Mouse (Mus musculus): ENCODE results near the gene Sesn2.

Gene Sesn2

GRCm38 (mm10) chr4:132514555-132515135, 4.3 kb upstream of the Sesn2 start:
- peak; percentile 83 for DNase-seq (ENCODE audit: low read depth, low spot score)

DNA sequence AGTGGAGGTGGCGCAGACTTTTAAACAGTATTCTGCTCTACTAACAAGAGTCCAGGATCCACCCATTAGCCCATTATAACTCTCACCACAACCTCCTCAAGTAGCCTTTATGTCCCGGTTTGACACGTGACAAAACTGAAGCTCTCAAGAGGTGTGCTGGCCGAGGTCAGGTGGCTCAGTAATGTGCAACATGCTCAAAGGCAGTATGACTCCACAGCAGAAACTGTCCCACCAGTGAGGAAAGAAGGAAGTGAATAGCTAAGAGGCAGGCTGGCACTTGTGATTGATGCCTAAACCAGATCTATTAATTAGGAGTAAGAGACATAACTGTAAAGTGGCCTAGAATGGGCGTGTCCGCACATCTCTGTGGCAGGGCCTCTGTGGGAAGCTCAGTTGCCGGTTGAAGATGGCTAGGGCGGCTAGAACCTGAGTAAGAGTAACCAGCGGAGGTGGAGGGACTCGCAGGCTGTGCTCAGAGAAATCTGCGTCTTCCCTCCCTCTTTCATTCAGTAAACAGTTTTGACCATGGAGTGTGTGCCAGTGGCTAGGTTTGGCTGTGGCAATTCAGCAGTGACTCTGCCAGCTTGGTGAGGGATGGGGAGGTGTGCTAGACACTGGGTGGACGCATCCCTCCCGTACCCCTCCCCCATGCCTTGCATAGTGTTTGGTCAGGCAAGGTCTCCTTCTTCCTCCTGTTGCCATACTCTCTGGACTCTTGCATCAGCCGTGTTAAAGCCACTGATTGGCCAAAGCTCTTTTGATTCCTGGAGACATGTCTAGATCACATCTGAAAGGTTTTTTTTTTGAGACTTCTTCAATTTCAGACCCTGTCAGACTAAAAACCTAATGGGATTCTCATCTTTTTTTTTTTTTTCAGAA, 3.3 kb upstream of the Sesn2 start:
- DNase-seq (ENCODE audit: low read depth, low spot score) = peak; percentile 66

- no peak for DNase-seq (ENCODE audit: low read depth, low spot score)
Measured at GRCm38 (mm10) chr4:132512080-132512479, 1.8 kb upstream of the Sesn2 start.

GRCm38 (mm10) chr4:132509621-132510296, 542 bp downstream of the Sesn2 start:
- DNase-seq (ENCODE audit: low read depth, low spot score) = peak; percentile 98

GRCm38 (mm10) chr4:132507210-132507609, 3.1 kb downstream of the Sesn2 start:
- no peak for DNase-seq (ENCODE audit: low read depth, low spot score)

GRCm38 (mm10) chr4:132506250-132506649, 4.1 kb downstream of the Sesn2 start:
- peak; percentile 52 for DNase-seq (ENCODE audit: low read depth, low spot score)

GRCm38 (mm10) chr4:132505800-132506199, 4.5 kb downstream of the Sesn2 start:
- peak; percentile 87 for DNase-seq (ENCODE audit: low read depth, low spot score)

DNA sequence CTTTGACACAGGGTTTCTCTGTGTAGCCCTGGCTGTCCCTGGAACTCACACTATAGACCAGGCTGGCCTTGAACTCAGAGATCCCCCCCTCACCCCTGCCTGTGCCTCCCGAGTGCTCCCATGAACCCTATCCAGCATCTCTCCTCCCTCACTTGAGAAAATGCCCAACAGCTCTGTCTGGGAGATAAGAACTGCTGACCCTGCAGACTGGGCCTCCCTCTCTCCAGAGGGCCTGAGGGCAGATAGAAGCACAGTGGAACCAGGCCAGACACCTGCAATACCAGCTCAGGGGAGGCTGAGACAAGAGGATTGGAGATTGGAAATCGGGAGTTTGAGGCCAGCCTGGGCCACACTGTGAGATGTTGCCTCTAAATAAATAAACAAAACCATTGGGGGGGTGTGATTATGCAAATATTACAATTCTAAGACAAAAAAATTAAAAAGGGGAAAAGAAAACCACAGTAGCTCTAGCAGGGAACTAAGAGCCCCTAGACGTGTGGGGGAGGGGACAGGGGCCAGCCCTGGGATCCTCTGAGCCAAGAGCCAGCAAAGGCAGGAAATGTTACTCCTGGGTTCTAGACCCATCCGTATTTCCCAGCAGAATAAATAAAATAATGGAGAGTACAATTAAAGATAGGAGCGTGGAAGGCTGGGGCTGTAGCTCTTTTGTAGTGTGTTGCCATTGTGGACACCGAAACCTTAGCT, 5.1 kb downstream of the Sesn2 start:
- peak; percentile 42 for DNase-seq (ENCODE audit: low read depth, low spot score)

GRCm38 (mm10) chr4:132503344-132503743, 7.0 kb downstream of the Sesn2 start:
- no peak for DNase-seq (ENCODE audit: low read depth, low spot score)

DNA sequence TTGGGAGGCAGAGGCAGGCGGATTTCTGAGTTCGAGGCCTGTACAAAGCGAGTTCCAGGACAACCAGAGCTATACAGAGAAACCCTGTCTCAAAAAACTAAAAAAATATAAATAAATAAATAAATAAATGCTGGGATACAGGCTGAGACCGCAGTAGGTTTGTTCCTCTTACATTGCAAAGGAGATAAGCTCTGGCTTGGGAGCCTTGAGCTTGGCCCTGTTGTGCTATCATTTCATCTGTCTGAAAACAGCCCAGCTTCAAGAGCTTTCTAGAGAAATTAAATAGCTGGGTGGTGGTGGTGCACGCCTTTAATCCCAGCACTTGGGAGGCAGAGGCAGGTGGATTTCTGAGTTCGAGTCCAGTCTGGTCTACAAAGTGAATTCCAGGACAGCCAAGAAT, 8.7 kb downstream of the Sesn2 start:
- no peak for DNase-seq (ENCODE audit: low read depth, low spot score)

- DNase-seq (ENCODE audit: low read depth, low spot score) = no peak
Measured at GRCm38 (mm10) chr4:132494271-132494918, 15.9 kb downstream of the Sesn2 start.

DNA sequence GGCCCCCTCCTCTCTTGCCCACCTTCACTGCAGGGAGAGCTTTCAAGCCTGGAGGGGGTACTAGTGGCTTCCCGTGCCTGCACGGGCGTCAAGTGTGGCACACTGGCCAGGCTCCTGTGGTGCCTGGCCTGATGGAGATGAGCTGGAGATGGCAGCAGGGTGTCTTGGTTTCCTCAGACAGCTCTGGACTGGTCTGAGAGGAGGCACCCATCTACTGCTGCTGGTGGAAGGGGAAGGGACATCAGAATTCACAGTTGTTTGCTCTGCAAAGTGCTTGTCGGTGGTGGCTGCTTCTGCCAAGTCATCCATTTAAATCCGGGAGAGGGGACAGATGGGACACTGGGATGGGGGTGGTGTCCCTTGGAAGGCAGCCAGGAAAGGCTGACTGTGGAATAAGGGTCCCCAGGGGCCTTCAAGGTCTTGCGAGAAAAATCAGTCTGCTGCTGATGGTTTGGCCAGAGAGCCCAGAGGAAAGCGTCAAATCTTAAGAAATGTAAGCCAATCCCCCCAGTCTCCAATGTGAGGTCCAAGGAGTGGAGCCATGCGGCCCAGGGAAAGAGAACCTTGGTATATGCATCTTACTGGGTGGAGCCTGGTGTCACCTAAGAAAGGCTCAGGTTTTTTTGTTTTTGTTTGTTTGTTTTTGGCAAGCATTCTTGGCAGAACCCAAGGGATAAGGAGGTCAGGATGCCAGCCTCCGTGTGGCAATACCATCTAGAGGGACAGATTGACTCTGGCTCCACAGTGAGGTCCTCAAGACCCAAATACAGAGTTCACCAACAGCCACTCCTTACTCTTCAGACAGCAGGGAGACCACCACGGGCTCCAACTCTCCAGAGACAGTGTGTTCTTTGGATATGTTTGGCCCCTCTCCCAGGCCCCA, 17.9 kb downstream of the Sesn2 start:
- DNase-seq (ENCODE audit: low read depth, low spot score) = no peak

GRCm38 (mm10) chr4:132491748-132492147, 18.6 kb downstream of the Sesn2 start:
- no peak for DNase-seq (ENCODE audit: low read depth, low spot score)

GRCm38 (mm10) chr4:132491057-132491456, 19.2 kb downstream of the Sesn2 start:
- DNase-seq (ENCODE audit: low read depth, low spot score) = no peak

GRCm38 (mm10) chr4:132490273-132491010, 19.9 kb downstream of the Sesn2 start:
- DNase-seq (ENCODE audit: low read depth, low spot score) = no peak

DNA sequence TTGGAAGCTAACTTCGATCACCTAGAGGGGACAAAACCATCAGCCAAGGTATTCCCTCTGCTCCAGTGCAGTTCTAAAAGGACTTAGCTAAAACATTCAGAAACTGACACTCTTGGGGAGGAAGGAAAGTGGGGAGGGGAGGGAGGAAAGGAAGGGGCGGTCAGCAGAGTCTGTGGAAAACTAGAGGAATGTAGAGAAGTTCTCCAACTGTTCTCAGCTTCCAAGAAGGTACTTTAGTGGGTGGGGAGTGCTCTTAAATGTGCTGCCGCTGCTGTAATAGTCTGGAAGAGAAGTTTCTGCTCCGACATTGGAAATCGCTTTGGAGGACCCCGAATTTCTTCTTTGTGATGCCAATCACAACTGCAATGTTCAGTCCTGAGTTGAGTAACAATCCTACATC, 21.3 kb downstream of the Sesn2 start:
- DNase-seq (ENCODE audit: low read depth, low spot score) = no peak

DNA sequence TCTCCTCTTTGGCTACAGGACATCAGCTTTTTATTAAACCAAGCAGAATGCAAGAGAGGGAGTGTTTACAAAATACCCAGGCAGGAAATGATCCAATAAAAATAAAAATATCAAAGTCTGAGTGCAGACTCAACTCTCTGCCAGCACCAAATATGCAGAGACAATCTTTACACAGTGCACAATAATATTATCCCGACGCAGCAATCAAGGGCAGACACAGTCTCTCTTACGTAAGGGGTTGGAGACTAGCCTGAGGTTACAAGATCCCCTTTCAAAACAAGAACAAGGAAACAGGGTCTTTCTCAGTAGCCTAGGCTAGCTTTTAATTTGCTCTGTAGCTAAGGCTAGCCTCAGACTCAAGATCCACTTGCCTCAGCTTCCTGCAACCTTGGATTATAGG, 21.8 kb downstream of the Sesn2 start:
- DNase-seq (ENCODE audit: low read depth, low spot score) = no peak

- no peak for DNase-seq (ENCODE audit: low read depth, low spot score)
Measured at GRCm38 (mm10) chr4:132484820-132485219, 25.5 kb downstream of the Sesn2 start.

DNA sequence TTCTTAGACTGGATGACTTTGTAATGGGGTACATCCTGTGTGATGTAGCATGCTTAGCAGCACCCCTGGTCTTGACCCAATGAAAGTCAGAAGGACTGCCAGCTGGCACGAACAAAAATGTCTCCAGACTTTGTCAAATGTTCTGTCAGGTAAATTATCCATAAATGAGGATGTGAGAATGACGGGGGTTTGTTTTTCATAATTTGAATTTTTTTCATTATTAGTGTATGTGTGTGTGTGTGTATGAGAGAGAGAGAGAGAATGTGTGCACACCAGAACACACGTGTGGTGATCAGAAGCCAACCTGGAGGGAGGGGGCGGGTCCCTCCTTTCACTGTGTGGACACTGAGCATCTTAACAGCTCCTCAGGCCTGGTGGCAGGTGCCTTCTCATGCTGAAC, 26.1 kb downstream of the Sesn2 start:
- DNase-seq (ENCODE audit: low read depth, low spot score) = no peak

Measured in R1 (cell line).